Mouse (Mus musculus): ENCODE data around the gene Gpr152. TPM values are rescaled to one million over a fixed set of nuclear protein-coding genes. Genes with fewer than 3 reads are reported as not detected.
"Not testable (repeated sequence)": the region's sequence is repeated elsewhere in the genome, so short reads cannot be mapped to it uniquely, and the experiment has no call there.

The Gpr152 gene
- polyA plus RNA-seq, 1 experiment from 2014 or later = not detected

DNA sequence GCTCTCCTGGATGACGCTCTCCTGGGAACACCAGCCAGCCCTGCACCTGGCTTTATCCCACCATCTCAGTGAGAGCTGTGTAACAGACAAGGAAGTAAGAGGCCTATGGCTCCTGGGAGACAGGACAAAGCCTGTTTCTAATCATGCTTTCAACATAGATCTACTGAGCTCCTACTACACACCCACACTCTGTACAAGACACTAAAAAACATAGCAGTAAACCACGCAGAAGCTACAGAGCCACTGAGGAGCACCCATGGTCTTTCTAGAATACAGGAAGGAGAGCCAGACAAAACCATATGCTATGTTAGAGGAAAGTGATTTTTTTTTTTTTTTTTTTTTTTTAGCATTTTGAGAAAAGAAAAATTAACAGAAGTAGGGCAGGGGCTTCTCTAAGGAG, 21.2 kb upstream of the Gpr152 start:
- DNase-seq (ENCODE audit: low spot score) (no peak), ATAC-seq (ENCODE audit: low FRiP score, low TSS enrichment) (no peak)
- H3K4me2 ChIP-seq (replicated peaks; ENCODE audit: low read depth) = no peak overlapping the region
- no peak overlapping the region for H3K27ac ChIP-seq (replicated peaks)
- H3K4me3 ChIP-seq (ENCODE audit: low read depth, low read length) = no peak overlapping the region
- H3K36me3 ChIP-seq (ENCODE audit: control insufficient read depth, insufficient read depth, low read length) = peaks cover 16% of the 10 kb centered on the region
- 91% methylated on average over 2 of the region's 2 CpGs for WGBS
- H3K9ac ChIP-seq (ENCODE audit: low read length) = no peak overlapping the region
- TF ChIP-seq CTCF (IDR thresholded peaks at IDR 0.05; ENCODE audit: low read depth) (no peak), EP300 (optimal IDR thresholded peaks at IDR 0.05) (no peak)
- peaks cover 7% of the 10 kb centered on the region for H3K4me1 ChIP-seq (replicated peaks; ENCODE audit: control insufficient read depth, insufficient read depth)
- H3K27me3 ChIP-seq (ENCODE audit: control insufficient read depth, insufficient read depth, low read length) = no peaks in the 10 kb centered on the region
- no peaks in the 10 kb centered on the region for H3K9me3 ChIP-seq (ENCODE audit: control insufficient read depth, low read length)

DNA sequence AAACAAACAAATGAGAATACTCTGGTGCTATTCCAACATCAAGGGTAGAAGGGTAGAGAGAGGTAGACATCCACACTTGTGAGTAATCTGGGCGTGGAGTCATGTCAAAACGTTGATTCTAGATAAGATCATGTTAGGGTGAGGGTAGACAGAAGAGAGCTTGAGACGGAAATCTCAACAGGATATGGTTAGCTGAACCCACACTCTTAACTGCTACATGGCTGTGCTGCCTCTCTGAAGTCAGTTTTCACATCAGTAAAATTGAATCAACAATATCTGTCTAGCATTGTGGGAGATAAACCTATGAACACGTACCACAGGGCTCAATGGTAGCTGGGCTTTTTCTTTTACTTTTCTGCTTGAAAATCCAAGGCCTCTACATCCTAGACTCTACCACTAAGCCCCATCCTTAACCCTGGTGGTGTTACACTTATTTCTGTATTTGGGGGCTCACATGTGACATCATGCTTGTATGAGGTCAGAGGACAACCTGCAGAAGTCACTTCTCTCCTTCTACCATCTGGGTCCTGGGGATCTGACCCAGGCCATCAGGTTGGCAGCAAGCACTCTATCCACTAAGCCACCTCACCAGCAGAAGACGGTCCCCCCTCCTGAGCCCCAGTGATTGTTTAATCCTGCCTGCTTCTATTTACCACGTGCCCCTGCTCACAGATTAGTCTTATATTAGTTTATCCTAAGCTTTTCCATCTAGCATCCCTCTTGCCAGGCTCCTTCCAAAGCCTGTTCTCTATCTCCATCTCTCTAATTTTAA, 19.7 kb upstream of the Gpr152 start:
- H3K4me1 ChIP-seq (replicated peaks; ENCODE audit: control insufficient read depth, insufficient read depth) = peaks cover 7% of the 10 kb centered on the region
- no peaks in the 10 kb centered on the region for H3K9me3 ChIP-seq (ENCODE audit: control insufficient read depth, low read length)
- H3K9ac ChIP-seq (ENCODE audit: low read length) = no peak overlapping the region
- no peak overlapping the region for H3K4me2 ChIP-seq (replicated peaks; ENCODE audit: low read depth)
- no peak overlapping the region for H3K4me3 ChIP-seq (ENCODE audit: low read depth, low read length)
- peaks cover 12% of the 10 kb centered on the region for H3K36me3 ChIP-seq (ENCODE audit: control insufficient read depth, insufficient read depth, low read length)
- TF ChIP-seq EP300 (optimal IDR thresholded peaks at IDR 0.05) = no peak
- TF ChIP-seq CTCF (IDR thresholded peaks at IDR 0.05; ENCODE audit: low read depth) = no peak
- no peak for DNase-seq (ENCODE audit: low spot score)
- WGBS = 76% methylated on average over 6 of the region's 6 CpGs
- no peaks in the 10 kb centered on the region for H3K27me3 ChIP-seq (ENCODE audit: control insufficient read depth, insufficient read depth, low read length)
- H3K27ac ChIP-seq (replicated peaks) = no peak overlapping the region
- no peak for ATAC-seq (ENCODE audit: low FRiP score, low TSS enrichment)

DNA sequence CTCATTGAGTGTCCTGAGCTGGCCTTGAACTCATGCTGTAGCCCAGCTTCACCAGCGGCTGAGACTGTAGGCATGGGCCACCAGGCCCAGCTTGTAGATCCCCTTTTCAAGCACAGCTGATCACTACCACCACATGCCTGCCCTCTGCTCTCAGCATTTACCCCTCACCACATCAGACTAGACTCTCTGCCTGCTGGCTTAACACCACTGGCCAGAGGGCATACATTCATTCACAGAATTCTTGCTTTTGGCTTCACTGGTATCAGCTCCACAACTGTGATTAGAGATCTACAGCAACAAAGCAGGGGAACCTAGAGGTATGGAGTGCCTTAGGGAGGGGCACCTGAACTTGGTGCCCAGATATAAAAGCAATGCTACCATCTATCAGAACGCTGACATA, 19.1 kb upstream of the Gpr152 start:
- no peak for TF ChIP-seq EP300 (optimal IDR thresholded peaks at IDR 0.05)
- TF ChIP-seq CTCF (IDR thresholded peaks at IDR 0.05; ENCODE audit: low read depth) = no peak
- H3K4me2 ChIP-seq (replicated peaks; ENCODE audit: low read depth) = peak overlapping the region; percentile 56
- DNase-seq (ENCODE audit: low spot score) = no peak
- peaks cover 9% of the 10 kb centered on the region for H3K36me3 ChIP-seq (ENCODE audit: control insufficient read depth, insufficient read depth, low read length)
- no peak for ATAC-seq (ENCODE audit: low FRiP score, low TSS enrichment)
- H3K9ac ChIP-seq (ENCODE audit: low read length) = 0 out of 2 replicates have a peak overlapping the region, but pooled peaks have one; percentile 2
- no peak overlapping the region for H3K27ac ChIP-seq (replicated peaks)
- no peaks in the 10 kb centered on the region for H3K9me3 ChIP-seq (ENCODE audit: control insufficient read depth, low read length)
- no peaks in the 10 kb centered on the region for H3K27me3 ChIP-seq (ENCODE audit: control insufficient read depth, insufficient read depth, low read length)
- peaks cover 7% of the 10 kb centered on the region for H3K4me1 ChIP-seq (replicated peaks; ENCODE audit: control insufficient read depth, insufficient read depth)
- WGBS = 91% methylated on average over 2 of the region's 2 CpGs
- no peak overlapping the region for H3K4me3 ChIP-seq (ENCODE audit: low read depth, low read length)

GRCm38 (mm10) chr19:4121097-4121805, 18.3 kb upstream of the Gpr152 start:
- TF ChIP-seq EP300 (optimal IDR thresholded peaks at IDR 0.05) = no peak
- no peak for TF ChIP-seq CTCF (IDR thresholded peaks at IDR 0.05; ENCODE audit: low read depth)
- peaks cover 7% of the 10 kb centered on the region for H3K4me1 ChIP-seq (replicated peaks; ENCODE audit: control insufficient read depth, insufficient read depth)

GRCm38 (mm10) chr19:4121896-4122295, 17.7 kb upstream of the Gpr152 start:
- not testable (repeated sequence) for H3K4me2 ChIP-seq (replicated peaks; ENCODE audit: low read depth); H3K4me3 ChIP-seq (ENCODE audit: low read depth, low read length); H3K27me3 ChIP-seq (ENCODE audit: control insufficient read depth, insufficient read depth, low read length); H3K36me3 ChIP-seq (ENCODE audit: control insufficient read depth, insufficient read depth, low read length); ATAC-seq (ENCODE audit: low FRiP score, low TSS enrichment); DNase-seq (ENCODE audit: low spot score); H3K27ac ChIP-seq (replicated peaks); H3K9ac ChIP-seq (ENCODE audit: low read length); H3K9me3 ChIP-seq (ENCODE audit: control insufficient read depth, low read length)
- WGBS = 60% methylated on average over 6 of the region's 6 CpGs
- peaks cover 10% of the 10 kb centered on the region for H3K4me1 ChIP-seq (replicated peaks; ENCODE audit: control insufficient read depth, insufficient read depth)

More at GRCm38 (mm10) chr19:4121097-4121805, 18.3 kb upstream of the Gpr152 start:
- Histone ChIP-seq H3K4me3 (ENCODE audit: low read depth, low read length) (peak overlapping the region; percentile 32), H3K4me2 (replicated peaks; ENCODE audit: low read depth) (peak overlapping the region; percentile 56), H3K9me3 (ENCODE audit: control insufficient read depth, low read length) (no peaks in the 10 kb centered on the region), H3K36me3 (ENCODE audit: control insufficient read depth, insufficient read depth, low read length) (peaks cover 6% of the 10 kb centered on the region; the same call in 1 of the 2 replicates), H3K27ac (replicated peaks) (peak overlapping the region; percentile 81), H3K27me3 (ENCODE audit: control insufficient read depth, insufficient read depth, low read length) (no peaks in the 10 kb centered on the region), H3K9ac (ENCODE audit: low read length) (peak overlapping the region; percentile 63)
- peak; percentile 98 for DNase-seq (ENCODE audit: low spot score)
- peak; percentile 81 for ATAC-seq (ENCODE audit: low FRiP score, low TSS enrichment)
- WGBS = 3% methylated on average over 38 of the region's 38 CpGs
